7 mouse cellular contexts compared by ENCODE assay signal in genomic region chr10:57487201-57487600, GRCm38 (mm10). TPM values are rescaled to one million over a fixed set of nuclear protein-coding genes. Genes with fewer than 3 reads are reported as not detected.
DNase-seq lines count a peak whose midpoint lies in the region; ATAC-seq lines count a peak whose summit lies in the region.

No protein-coding gene starts in this region.

- no peaks in the 10 kb centered on the region for H3K36me3 ChIP-seq in lung, embryonic 16.5 days (ENCODE audit: control insufficient read depth, insufficient read depth, low read length)
- H3K36me3 ChIP-seq in heart, embryonic 16.5 days (ENCODE audit: control insufficient read depth, insufficient read depth), result no peaks in the 10 kb centered on the region

- WGBS in lung, embryonic 16.5 days, result 1% methylated on average over 8 of the region's 8 CpGs
- WGBS in heart, embryonic 16.5 days, result 1% methylated on average over 8 of the region's 8 CpGs

- H3K4me2 ChIP-seq in lung, embryonic 16.5 days (ENCODE audit: low read depth, low read length), result peak overlapping the region; percentile 79
- peak overlapping the region; percentile 75 for H3K4me2 ChIP-seq in heart, embryonic 16.5 days (ENCODE audit: low read depth, low read length)

- no peaks in the 10 kb centered on the region for H3K9me3 ChIP-seq in lung, embryonic 16.5 days (ENCODE audit: control insufficient read depth, low read length)
- H3K9me3 ChIP-seq in heart, embryonic 16.5 days (replicated peaks; ENCODE audit: control insufficient read depth, low read length), result no peaks in the 10 kb centered on the region

- peak overlapping the region; percentile 89 for H3K4me3 ChIP-seq in lung, embryonic 16.5 days (ENCODE audit: low read length)
- H3K4me3 ChIP-seq in brown adipose tissue, adult 24 weeks (ENCODE audit: insufficient read depth, low read depth, low read length), result peak overlapping the region; percentile 49
- peak overlapping the region; percentile 93 for H3K4me3 ChIP-seq in heart, embryonic 16.5 days (ENCODE audit: low read length)

- peak overlapping the region; percentile 94 for H3K9ac ChIP-seq in lung, embryonic 16.5 days (ENCODE audit: low read length)
- H3K9ac ChIP-seq in heart, embryonic 16.5 days (ENCODE audit: low read length), result peak overlapping the region; percentile 97

- no peak for DNase-seq in lung, postnatal 10 days
- peak; percentile 81 for DNase-seq in mesoderm, embryonic 11.5 days (ENCODE audit: low read depth, low spot score)
- no peak for DNase-seq in spleen, adult 12 weeks (ENCODE audit: low spot score)
- no peak for DNase-seq in spleen, postnatal 4 days (ENCODE audit: low spot score in 2 of 2)

- H3K27me3 ChIP-seq in lung, embryonic 16.5 days (ENCODE audit: control insufficient read depth, insufficient read depth, low read depth, low read length), result no peaks in the 10 kb centered on the region
- no peaks in the 10 kb centered on the region for H3K27me3 ChIP-seq in heart, embryonic 16.5 days (ENCODE audit: control insufficient read depth, insufficient read depth, low read length)

- ATAC-seq in lung, embryonic 16.5 days (ENCODE audit: low read depth), result no peak
- no peak for ATAC-seq in heart, embryonic 16.5 days (replicated peaks; ENCODE audit: extremely low read depth, insufficient read depth, low FRiP score)

- peaks cover 8% of the 10 kb centered on the region for H3K4me1 ChIP-seq in lung, embryonic 16.5 days (replicated peaks; ENCODE audit: control insufficient read depth, insufficient read depth, low read length)
- peaks cover 3% of the 10 kb centered on the region; the same call in 1 of the 2 replicates for H3K4me1 ChIP-seq in brown adipose tissue, adult 24 weeks (ENCODE audit: control insufficient read depth, insufficient read depth, insufficient read length, low read length)
- H3K4me1 ChIP-seq in heart, embryonic 16.5 days (ENCODE audit: control insufficient read depth, insufficient read depth, low read length), result no peaks in the 10 kb centered on the region; the same call in 1 of the 2 replicates

- H3K27ac ChIP-seq in lung, embryonic 16.5 days (ENCODE audit: low read length), result no peak overlapping the region
- H3K27ac ChIP-seq in brown adipose tissue, adult 24 weeks (replicated peaks; ENCODE audit: low read depth, low read length), result no peak overlapping the region
- no peak overlapping the region; the same call in 1 of the 2 replicates for H3K27ac ChIP-seq in heart, embryonic 16.5 days (ENCODE audit: low read length)

RNA-seq across cellular contexts. Expression of gene Hsf2, which starts 1.0 kb away (rescaled TPM):
- 20.5 and 25.3 TPM in 2 replicates for polyA plus RNA-seq in lung, embryonic 16.5 days (2015; fragmentation: Nextera tagmentation; extraction: Ambion mirVana)
- 8.1 and 9.8 TPM in 2 replicates for polyA plus RNA-seq in brown adipose tissue, adult 24 weeks (2012; ENCODE audit: insufficient read depth, insufficient read length, missing spikeins)
- 19.8 and 20.4 TPM in 2 replicates for polyA plus RNA-seq in heart, embryonic 16.5 days (2015; fragmentation: Nextera tagmentation; extraction: Ambion mirVana)

RNA-seq across cellular contexts. Expression of gene Serinc1, which starts 45.1 kb away (rescaled TPM):
- 137 and 146 TPM in 2 replicates for polyA plus RNA-seq in lung, embryonic 16.5 days (2015; fragmentation: Nextera tagmentation; extraction: Ambion mirVana)
- polyA plus RNA-seq in brown adipose tissue, adult 24 weeks (2012; ENCODE audit: insufficient read depth, insufficient read length, missing spikeins), result 167 and 190 TPM in 2 replicates
- 149 and 168 TPM in 2 replicates for polyA plus RNA-seq in heart, embryonic 16.5 days (2015; fragmentation: Nextera tagmentation; extraction: Ambion mirVana)
